Mouse (Mus musculus) limb, embryonic 11.5 days (tissue): ENCODE measurements around the gene Hes2. TPM values are rescaled to one million over a fixed set of nuclear protein-coding genes. Genes with fewer than 3 reads are reported as not detected.

Experiments used
- ATAC-seq: fragments of 200-750 bp; cut with Nextera tagmentation; 2 replicates; pipeline ENCODE4 v1.8.0; 2017; ENCODE audit warnings: low read depth; ENCODE audit not compliant: insufficient number of reproducible peaks, low FRiP score, low TSS enrichment
- DNase-seq: peaks from one replicate; pipeline ENCODE4 v3.0.0-alpha.2; 2015; ENCODE audit warnings: low spot score
- H3K27ac ChIP-seq: fragments of 300-500 bp; sonication (generic); replicated peaks from 2 replicates; pipeline ENCODE4 v1.5.1; 2014; ENCODE audit warnings: low read depth, mild to moderate bottlenecking, low read length
- H3K27me3 ChIP-seq: fragments of 300-500 bp; sonication (generic); 2 replicates; pipeline ENCODE4 v1.6.1; 2014; ENCODE audit warnings: mild to moderate bottlenecking, low read length, mixed read lengths; ENCODE audit not compliant: control insufficient read depth, insufficient read depth
- H3K36me3 ChIP-seq: fragments of 300-500 bp; sonication (generic); 2 replicates; pipeline ENCODE4 v1.6.1; 2014; ENCODE audit warnings: mild to moderate bottlenecking, low read length, moderate library complexity, mixed read lengths; ENCODE audit not compliant: control insufficient read depth, insufficient read depth
- H3K4me1 ChIP-seq: fragments of 300-500 bp; sonication (generic); 2 replicates; pipeline ENCODE4 v1.6.1; 2014; ENCODE audit warnings: low read length, mixed read lengths; ENCODE audit not compliant: control insufficient read depth, insufficient read depth
- H3K4me2 ChIP-seq: fragments of 300-500 bp; sonication (generic); 2 replicates; pipeline ENCODE4 v1.6.1; 2014; ENCODE audit warnings: low read depth, mild to moderate bottlenecking, moderate library complexity; ENCODE audit not compliant: severe bottlenecking
- H3K4me3 ChIP-seq: fragments of 300-500 bp; sonication (generic); 2 replicates; pipeline ENCODE4 v1.5.1; 2014; ENCODE audit warnings: low read depth, low read length
- H3K9ac ChIP-seq: fragments of 300-500 bp; sonication (generic); 2 replicates; pipeline ENCODE4 v1.6.1; 2014; ENCODE audit warnings: mild to moderate bottlenecking, low read length
- H3K9me3 ChIP-seq: fragments of 300-500 bp; sonication (generic); 2 replicates; pipeline ENCODE4 v1.6.1; 2016; ENCODE audit warnings: low read length; ENCODE audit not compliant: control insufficient read depth
- WGBS: fragments of 180-500 bp; shearing (Covaris S2); extraction: QIAGEN DNeasy Blood & Tissue Kit; methylation state at CpG from one replicate; pipeline ENCODE4 v1.1.7; 2014; 5-methylcytosine and 5-hydroxymethylcytosine counted together
- polyA plus RNA-seq: library from polyadenylated mRNA; unstranded; fragments of >200 nt; fragmentation: Nextera tagmentation; extraction: Ambion mirVana; gene quantifications from 2 replicates; pipeline ENCODE4 v1.2.1, GENCODE M21; 2014

Hes2 gene
- polyA plus RNA-seq, 1 experiment from 2014 or later = not detected

GRCm38 (mm10) chr4:152161601-152162000 is 2.9 kb downstream of the Hes2 start:
- no peak overlapping the region for H3K27ac ChIP-seq
- H3K9me3 ChIP-seq = no peaks in the 10 kb centered on the region
- DNase-seq (no peak), ATAC-seq (no peak)
- H3K27me3 ChIP-seq = peaks cover 51% of the 10 kb centered on the region
- WGBS = 81% methylated on average over 6 of the region's 6 CpGs
- H3K4me1 ChIP-seq = peaks cover 7% of the 10 kb centered on the region; the same call in 1 of the 2 replicates
- H3K4me2 ChIP-seq = no peak overlapping the region
- no peak overlapping the region for H3K9ac ChIP-seq
- no peak overlapping the region for H3K4me3 ChIP-seq
- no peaks in the 10 kb centered on the region for H3K36me3 ChIP-seq

- peaks cover 7% of the 10 kb centered on the region; the same call in 1 of the 2 replicates for H3K4me1 ChIP-seq
- WGBS = 91% methylated on average over 2 of the region's 2 CpGs
Measured at GRCm38 (mm10) chr4:152162748-152163147, 4.1 kb downstream of the Hes2 start.

GRCm38 (mm10) chr4:152165036-152165931 is 6.6 kb downstream of the Hes2 start:
- ATAC-seq (no peak), DNase-seq (peak; percentile 85)
- no peaks in the 10 kb centered on the region for H3K36me3 ChIP-seq
- H3K4me3 ChIP-seq = no peak overlapping the region
- H3K27me3 ChIP-seq = peaks cover 20% of the 10 kb centered on the region
- no peaks in the 10 kb centered on the region for H3K9me3 ChIP-seq
- H3K27ac ChIP-seq = no peak overlapping the region
- H3K4me1 ChIP-seq = 0 out of 2 replicates have a peak, but pooled peaks cover 2% of the 10 kb centered on the region
- 0 out of 2 replicates have a peak overlapping the region, but pooled peaks have one; percentile 2 for H3K4me2 ChIP-seq
- 20% methylated on average over 22 of the region's 22 CpGs for WGBS
- no peak overlapping the region for H3K9ac ChIP-seq

More at GRCm38 (mm10) chr4:152162748-152163147, 4.1 kb downstream of the Hes2 start:
- ATAC-seq = no peak
- Histone ChIP-seq H3K4me3 (no peak overlapping the region), H3K4me2 (no peak overlapping the region), H3K27ac (no peak overlapping the region), H3K9ac (no peak overlapping the region), H3K9me3 (no peaks in the 10 kb centered on the region), H3K36me3 (no peaks in the 10 kb centered on the region), H3K27me3 (peaks cover 45% of the 10 kb centered on the region)
- no peak for DNase-seq

GRCm38 (mm10) chr4:152168052-152168451 is 9.4 kb downstream of the Hes2 start:
- H3K27ac ChIP-seq = no peak overlapping the region
- H3K9me3 ChIP-seq = no peaks in the 10 kb centered on the region
- H3K9ac ChIP-seq = no peak overlapping the region
- 0 out of 2 replicates have a peak, but pooled peaks cover 2% of the 10 kb centered on the region for H3K4me1 ChIP-seq
- H3K36me3 ChIP-seq = no peaks in the 10 kb centered on the region
- H3K4me3 ChIP-seq = no peak overlapping the region
- no peak overlapping the region for H3K4me2 ChIP-seq
- ATAC-seq = no peak
- WGBS = 83% methylated on average over 8 of the region's 8 CpGs
- DNase-seq = no peak
- no peaks in the 10 kb centered on the region for H3K27me3 ChIP-seq

GRCm38 (mm10) chr4:152169103-152169502 is 10.4 kb downstream of the Hes2 start:
- no peak for ATAC-seq
- DNase-seq = no peak
- no peak overlapping the region for H3K4me2 ChIP-seq
- H3K4me3 ChIP-seq = no peak overlapping the region
- no peak overlapping the region for H3K27ac ChIP-seq
- 0 out of 2 replicates have a peak, but pooled peaks cover 2% of the 10 kb centered on the region for H3K4me1 ChIP-seq
- WGBS = 83% methylated on average over 7 of the region's 7 CpGs
- no peak overlapping the region for H3K9ac ChIP-seq
- H3K36me3 ChIP-seq = no peaks in the 10 kb centered on the region
- no peaks in the 10 kb centered on the region for H3K9me3 ChIP-seq
- H3K27me3 ChIP-seq = no peaks in the 10 kb centered on the region

- 79% methylated on average over 10 of the region's 10 CpGs for WGBS
- no peak for ATAC-seq
- no peaks in the 10 kb centered on the region for H3K27me3 ChIP-seq
Measured at GRCm38 (mm10) chr4:152170286-152170685, 11.6 kb downstream of the Hes2 start.

GRCm38 (mm10) chr4:152171543-152171942 is 12.9 kb downstream of the Hes2 start:
- Histone ChIP-seq H3K27ac (no peak overlapping the region), H3K4me2 (no peak overlapping the region), H3K27me3 (no peaks in the 10 kb centered on the region), H3K4me1 (no peaks in the 10 kb centered on the region), H3K9me3 (no peaks in the 10 kb centered on the region), H3K36me3 (no peaks in the 10 kb centered on the region), H3K4me3 (no peak overlapping the region), H3K9ac (no peak overlapping the region)
- DNase-seq (no peak), ATAC-seq (no peak)
- 83% methylated on average over 6 of the region's 6 CpGs for WGBS

More at GRCm38 (mm10) chr4:152170286-152170685, 11.6 kb downstream of the Hes2 start:
- Histone ChIP-seq H3K9ac (no peak overlapping the region), H3K4me1 (0 out of 2 replicates have a peak, but pooled peaks cover 2% of the 10 kb centered on the region), H3K4me2 (no peak overlapping the region), H3K36me3 (no peaks in the 10 kb centered on the region), H3K4me3 (no peak overlapping the region), H3K27ac (no peak overlapping the region), H3K9me3 (no peaks in the 10 kb centered on the region)
- no peak for DNase-seq

GRCm38 (mm10) chr4:152173041-152173440 is 14.4 kb downstream of the Hes2 start:
- whole genome bisulfite sequencing = 2% methylated on average over 5 of the region's 5 CpGs
- no peaks in the 10 kb centered on the region for H3K27me3 ChIP-seq

More at GRCm38 (mm10) chr4:152173041-152173440, 14.4 kb downstream of the Hes2 start:
- Histone ChIP-seq H3K27ac (no peak overlapping the region), H3K4me2 (no peak overlapping the region), H3K36me3 (no peaks in the 10 kb centered on the region), H3K4me1 (no peaks in the 10 kb centered on the region), H3K9me3 (no peaks in the 10 kb centered on the region), H3K9ac (no peak overlapping the region), H3K4me3 (no peak overlapping the region)
- ATAC-seq (no peak), DNase-seq (peak; percentile 87)
